Mouse (Mus musculus): ENCODE measurements around the gene Sag.
A peak's percentile ranks its signal among the peaks of the same experiment; 100 is the strongest.

The Sag gene

GRCm38 (mm10) chr1:87803576-87803975, at the start of gene Sag:
TSS of gene Sag (plus strand) at chr1:87803680.
- no peak for DNase-seq (ENCODE audit: low spot score in 2 of 2)

GRCm38 (mm10) chr1:87755641-87756470, 47.6 kb upstream of the Sag start, which contains the start of gene Atg16l1:
TSS of gene Atg16l1 (plus strand) at chr1:87755870.
- DNase-seq (ENCODE audit: low spot score in 2 of 2): peak; percentile 89 to 93

- no peak for DNase-seq (ENCODE audit: low spot score in 2 of 2)
These were observed 39.7 kb upstream of the Sag start for GRCm38 (mm10) chr1:87763821-87764220.

- DNase-seq (ENCODE audit: low spot score in 2 of 2): no peak
These were observed 37.7 kb upstream of the Sag start for GRCm38 (mm10) chr1:87765741-87766140.

- peak; percentile 20 to 50 for DNase-seq (ENCODE audit: low spot score in 2 of 2)
These were observed 37.2 kb upstream of the Sag start for GRCm38 (mm10) chr1:87766233-87766632.

GRCm38 (mm10) chr1:87769263-87769662, 34.2 kb upstream of the Sag start:
- DNase-seq (ENCODE audit: low spot score in 2 of 2): no peak

- DNase-seq (ENCODE audit: low spot score in 2 of 2): no peak
These were observed 33.0 kb upstream of the Sag start for GRCm38 (mm10) chr1:87770486-87770885.

- DNase-seq (ENCODE audit: low spot score in 2 of 2): no peak
These were observed 31.8 kb upstream of the Sag start for GRCm38 (mm10) chr1:87771724-87772123.

GRCm38 (mm10) chr1:87773336-87773735, 30.1 kb upstream of the Sag start:
- no peak for DNase-seq (ENCODE audit: low spot score in 2 of 2)

- no peak for DNase-seq (ENCODE audit: low spot score in 2 of 2)
These were observed 28.6 kb upstream of the Sag start for GRCm38 (mm10) chr1:87774845-87775244.

- DNase-seq (ENCODE audit: low spot score in 2 of 2): no peak
These were observed 24.2 kb upstream of the Sag start for GRCm38 (mm10) chr1:87779204-87779785.

GRCm38 (mm10) chr1:87785703-87786102, 17.8 kb upstream of the Sag start:
- DNase-seq (ENCODE audit: low spot score in 2 of 2): no peak

GRCm38 (mm10) chr1:87786251-87786650, 17.2 kb upstream of the Sag start:
- DNase-seq (ENCODE audit: low spot score in 2 of 2): no peak

GRCm38 (mm10) chr1:87789665-87790064, 13.8 kb upstream of the Sag start:
- DNase-seq (ENCODE audit: low spot score in 2 of 2): no peak

- no peak for DNase-seq (ENCODE audit: low spot score in 2 of 2)
These were observed 10.9 kb upstream of the Sag start for GRCm38 (mm10) chr1:87792438-87793137.

GRCm38 (mm10) chr1:87793138-87793449, 10.4 kb upstream of the Sag start:
- DNase-seq (ENCODE audit: low spot score in 2 of 2): no peak

- DNase-seq (ENCODE audit: low spot score in 2 of 2): no peak
These were observed 5.8 kb upstream of the Sag start for GRCm38 (mm10) chr1:87797702-87798101.

- DNase-seq (ENCODE audit: low spot score in 2 of 2): no peak
These were observed 5.2 kb upstream of the Sag start for GRCm38 (mm10) chr1:87798306-87798705.

GRCm38 (mm10) chr1:87807751-87808150, 4.3 kb downstream of the Sag start:
- DNase-seq (ENCODE audit: low spot score in 2 of 2): no peak

- no peak for DNase-seq (ENCODE audit: low spot score in 2 of 2)
These were observed 7.9 kb downstream of the Sag start for GRCm38 (mm10) chr1:87811391-87811790.

GRCm38 (mm10) chr1:87812061-87812460, 8.6 kb downstream of the Sag start:
- DNase-seq (ENCODE audit: low spot score in 2 of 2): no peak

- no peak for DNase-seq (ENCODE audit: low spot score in 2 of 2)
These were observed 9.7 kb downstream of the Sag start for GRCm38 (mm10) chr1:87813155-87813554.

GRCm38 (mm10) chr1:87813681-87814080, 10.2 kb downstream of the Sag start:
- DNase-seq (ENCODE audit: low spot score in 2 of 2): peak in 1 of 2 experiments; percentile 5
